Comparison of ENCODE assay signal across 35 mouse cellular contexts in genomic region chr17:67253445-67253844, GRCm38 (mm10).
DNase-seq lines count a peak whose midpoint lies in the region; ATAC-seq and TF ChIP-seq lines count a peak whose summit lies in the region.
"Had no signal": no experiment of that assay in that cellular context is flagged by ENCODE, and none has a peak within 500 bp of the region (broad histone marks: within the 10 kb centered on the region; RNA-seq: fewer than 3 reads in every experiment).

No protein-coding gene starts in this region.

- peak; percentile 63 for DNase-seq in embryonic facial prominence, embryonic 14.5 days (ENCODE audit: low spot score)
- DNase-seq in embryonic facial prominence, embryonic 10.5 days (ENCODE audit: low spot score), result no peak
- no peak for DNase-seq in limb, embryonic 14.5 days (ENCODE audit: low spot score)
- DNase-seq in limb, embryonic 10.5 days (ENCODE audit: low spot score), result no peak
- DNase-seq in 3134 (ENCODE audit: extremely low read depth, insufficient read length, low spot score), result peak; percentile 31
- peak; percentile 8 for DNase-seq in brain, embryonic 14.5 days (ENCODE audit: low read depth)
- no peak for DNase-seq in adrenal gland, postnatal 36 days
- no peak for DNase-seq in ovary, postnatal 10 days (ENCODE audit: low spot score)
- DNase-seq: adrenal gland, adult 2 months; cerebellum, adult 9-10 months; cerebellum, postnatal 36 days; gastrocnemius, adult 2 months; gastrocnemius, postnatal 36 days; heart, adult 2 months; heart, postnatal 10 days; kidney, adult 11 months; kidney, postnatal 14 days; liver, embryonic 13.5 days; right cerebral cortex, postnatal 4 days; thymus, adult 18-20 months; thymus, postnatal 36 days had no signal

- H3K4me2 ChIP-seq in embryonic facial prominence, embryonic 14.5 days (ENCODE audit: low read depth, low read length), result no peak overlapping the region
- H3K4me2 ChIP-seq in limb, embryonic 14.5 days (replicated peaks; ENCODE audit: low read depth, low read length, severe bottlenecking), result no peak overlapping the region
- H3K4me2 ChIP-seq: embryonic facial prominence, embryonic 12.5 days; heart, embryonic 13.5 days; hindbrain, embryonic 15.5 days; limb, embryonic 13.5 days; liver, embryonic 13.5 days; neural tube, embryonic 12.5 days had no signal

- no peak overlapping the region for H3K27ac ChIP-seq in embryonic facial prominence, embryonic 14.5 days (replicated peaks; ENCODE audit: low read depth, low read length)
- H3K27ac ChIP-seq in embryonic facial prominence, embryonic 10.5 days (replicated peaks), result no peak overlapping the region
- no peak overlapping the region for H3K27ac ChIP-seq in limb, embryonic 14.5 days (replicated peaks; ENCODE audit: low read depth, low read length)
- no peak overlapping the region for H3K27ac ChIP-seq in limb, embryonic 10.5 days
- H3K27ac ChIP-seq: embryonic facial prominence, embryonic 12.5 days; gastrocnemius, adult 2 months; heart, adult 2 months; heart, embryonic 13.5 days; hindbrain, embryonic 15.5 days; left cerebral cortex, adult 2 months; limb, embryonic 13.5 days; liver, embryonic 13.5 days; midbrain, embryonic 10.5 days; neural tube, embryonic 12.5 days; stomach, postnatal 0 days had no signal

- WGBS in embryonic facial prominence, embryonic 14.5 days, result 50% methylated on average over 4 of the region's 4 CpGs
- WGBS in embryonic facial prominence, embryonic 10.5 days, result 65% methylated on average over 4 of the region's 4 CpGs
- 73% methylated on average over 4 of the region's 4 CpGs for WGBS in limb, embryonic 14.5 days
- WGBS in limb, embryonic 10.5 days, result 83% methylated on average over 4 of the region's 4 CpGs

- no peaks in the 10 kb centered on the region for H3K27me3 ChIP-seq in embryonic facial prominence, embryonic 14.5 days (replicated peaks; ENCODE audit: control insufficient read depth, insufficient read depth, low read length)
- no peaks in the 10 kb centered on the region for H3K27me3 ChIP-seq in embryonic facial prominence, embryonic 10.5 days (replicated peaks; ENCODE audit: low read depth, poor library complexity, severe bottlenecking)
- no peaks in the 10 kb centered on the region for H3K27me3 ChIP-seq in limb, embryonic 14.5 days (ENCODE audit: control insufficient read depth, insufficient read depth, low read length)
- no peaks in the 10 kb centered on the region for H3K27me3 ChIP-seq in limb, embryonic 10.5 days (ENCODE audit: low read depth, poor library complexity, severe bottlenecking)
- H3K27me3 ChIP-seq: embryonic facial prominence, embryonic 12.5 days; heart, embryonic 13.5 days; hindbrain, embryonic 15.5 days; limb, embryonic 13.5 days; liver, embryonic 13.5 days; neural tube, embryonic 12.5 days had no signal

- no peak for TF ChIP-seq POLR2A in limb, embryonic 14.5 days (IDR thresholded peaks at IDR 0.05; ENCODE audit: borderline replicate concordance, extremely low read depth, insufficient read depth, insufficient read length)
- TF ChIP-seq POLR2A in brain, embryonic 14.5 days (IDR thresholded peaks at IDR 0.05; ENCODE audit: borderline replicate concordance, extremely low read depth, insufficient read depth, insufficient read length, poor library complexity, severe bottlenecking), result no peak

- H3K9me3 ChIP-seq in embryonic facial prominence, embryonic 14.5 days (ENCODE audit: control insufficient read depth, low read length), result no peaks in the 10 kb centered on the region
- H3K9me3 ChIP-seq in embryonic facial prominence, embryonic 10.5 days, result 0 out of 2 replicates have a peak, but pooled peaks cover 2% of the 10 kb centered on the region
- H3K9me3 ChIP-seq in limb, embryonic 14.5 days (ENCODE audit: control insufficient read depth, low read length), result no peaks in the 10 kb centered on the region
- H3K9me3 ChIP-seq in limb, embryonic 10.5 days (replicated peaks), result no peaks in the 10 kb centered on the region
- H3K9me3 ChIP-seq: embryonic facial prominence, embryonic 12.5 days; hindbrain, embryonic 15.5 days; limb, embryonic 13.5 days; liver, embryonic 13.5 days; midbrain, embryonic 10.5 days; neural tube, embryonic 12.5 days had no signal

- H3K4me1 ChIP-seq in embryonic facial prominence, embryonic 14.5 days (ENCODE audit: control insufficient read depth, insufficient read depth, low read length), result 0 out of 2 replicates have a peak, but pooled peaks cover 3% of the 10 kb centered on the region
- peaks cover 5% of the 10 kb centered on the region for H3K4me1 ChIP-seq in embryonic facial prominence, embryonic 10.5 days
- no peaks in the 10 kb centered on the region for H3K4me1 ChIP-seq in limb, embryonic 14.5 days (ENCODE audit: control insufficient read depth, insufficient read depth, low read length)
- H3K4me1 ChIP-seq in limb, embryonic 10.5 days, result no peaks in the 10 kb centered on the region
- H3K4me1 ChIP-seq: heart, embryonic 13.5 days; hindbrain, embryonic 15.5 days; limb, embryonic 13.5 days; liver, embryonic 13.5 days; midbrain, embryonic 10.5 days; neural tube, embryonic 12.5 days had no signal

- ATAC-seq in embryonic facial prominence, embryonic 14.5 days (ENCODE audit: low read depth), result no peak
- 0 out of 2 replicates have a peak, but pooled peaks have one; percentile 37 for ATAC-seq in limb, embryonic 14.5 days (ENCODE audit: low FRiP score, low read depth)
- ATAC-seq: activated CD4-positive, CD25-positive, alpha-beta regulatory T cell, adult 4 months; CD4-positive, CD25-positive, alpha-beta regulatory T cell, adult 4 months; forebrain, embryonic 16.5 days; inflammation-experienced regulatory T-cells, adult 6 months; midbrain, embryonic 16.5 days had no signal

- no peak overlapping the region for H3K4me3 ChIP-seq in embryonic facial prominence, embryonic 14.5 days (ENCODE audit: low read depth, low read length)
- no peak overlapping the region for H3K4me3 ChIP-seq in embryonic facial prominence, embryonic 10.5 days
- no peak overlapping the region for H3K4me3 ChIP-seq in limb, embryonic 14.5 days (replicated peaks; ENCODE audit: low read length)
- H3K4me3 ChIP-seq in limb, embryonic 10.5 days, result no peak overlapping the region
- H3K4me3 ChIP-seq: embryonic facial prominence, embryonic 12.5 days; erythroblast, embryonic 14.5 days; gastrocnemius, adult 2 months; heart, adult 2 months; heart, embryonic 13.5 days; hindbrain, embryonic 15.5 days; left cerebral cortex, adult 2 months; limb, embryonic 13.5 days; liver, embryonic 13.5 days; midbrain, embryonic 10.5 days; neural tube, embryonic 12.5 days had no signal

- no peak overlapping the region for H3K9ac ChIP-seq in embryonic facial prominence, embryonic 14.5 days (ENCODE audit: low read depth, low read length)
- H3K9ac ChIP-seq in limb, embryonic 14.5 days (ENCODE audit: low read depth, low read length, severe bottlenecking), result no peak overlapping the region
- H3K9ac ChIP-seq: embryonic facial prominence, embryonic 12.5 days; heart, embryonic 13.5 days; hindbrain, embryonic 15.5 days; limb, embryonic 13.5 days; liver, embryonic 13.5 days; neural tube, embryonic 12.5 days had no signal

- H3K36me3 ChIP-seq in embryonic facial prominence, embryonic 14.5 days (ENCODE audit: control insufficient read depth, insufficient read depth, low read length), result no peaks in the 10 kb centered on the region
- no peaks in the 10 kb centered on the region for H3K36me3 ChIP-seq in embryonic facial prominence, embryonic 10.5 days (replicated peaks)
- H3K36me3 ChIP-seq in limb, embryonic 14.5 days (ENCODE audit: control insufficient read depth, insufficient read depth, low read length), result no peaks in the 10 kb centered on the region
- H3K36me3 ChIP-seq in limb, embryonic 10.5 days, result no peaks in the 10 kb centered on the region
- H3K36me3 ChIP-seq: embryonic facial prominence, embryonic 12.5 days; hindbrain, embryonic 15.5 days; limb, embryonic 13.5 days; liver, embryonic 13.5 days; midbrain, embryonic 10.5 days; neural tube, embryonic 12.5 days had no signal

- TF ChIP-seq CTCF in brain, embryonic 14.5 days (IDR thresholded peaks at IDR 0.05; ENCODE audit: borderline replicate concordance, extremely low read depth, insufficient read depth, insufficient read length), result no peak

Comparison
In these comparisons a context has a peak if more than half of its experiments do, and no peak if none do; other contexts are left out.
1. DNase-seq: peak in embryonic facial prominence, embryonic 14.5 days (single experiment), 3134 (single experiment) and brain, embryonic 14.5 days (single experiment); none in embryonic facial prominence, embryonic 10.5 days (single experiment), limb, embryonic 14.5 days (single experiment), limb, embryonic 10.5 days (single experiment), adrenal gland, postnatal 36 days (0 of 2) and ovary, postnatal 10 days (single experiment).